Mouse (Mus musculus) kidney, adult 2 months (tissue): ENCODE results near the gene Rhbdf2. TPM values are rescaled to one million over a fixed set of nuclear protein-coding genes. Genes with fewer than 3 reads are reported as not detected.

Source experiments
- DNase-seq: peaks from one replicate; pipeline ENCODE4 v3.0.0; 2021
- H3K27ac ChIP-seq: fragments of 200-500 bp; 2 replicates; pipeline ENCODE4 v1.5.1; 2012; ENCODE audit warnings: low read depth, low read length, control low read depth, inconsistent platforms; ENCODE audit not compliant: insufficient read depth
- H3K27me3 ChIP-seq: fragments of 200-500 bp; replicated peaks from 2 replicates; pipeline ENCODE4 v1.6.1; 2012; ENCODE audit warnings: mild to moderate bottlenecking, moderate library complexity, low read length, inconsistent platforms; ENCODE audit not compliant: control insufficient read depth, insufficient read depth
- H3K36me3 ChIP-seq: fragments of 200-500 bp; 2 replicates; pipeline ENCODE4 v1.6.1; 2012; ENCODE audit warnings: mild to moderate bottlenecking, moderate library complexity, low read length, inconsistent platforms; ENCODE audit not compliant: control insufficient read depth, insufficient read depth
- H3K4me1 ChIP-seq: fragments of 200-500 bp; 2 replicates; pipeline ENCODE4 v1.6.1; 2011; ENCODE audit warnings: low read length; ENCODE audit not compliant: control insufficient read depth, insufficient read depth
- H3K4me3 ChIP-seq: fragments of 200-500 bp; 2 replicates; pipeline ENCODE4 v1.5.1; 2011; ENCODE audit warnings: mild to moderate bottlenecking, low read depth, low read length, control low read depth; ENCODE audit not compliant: insufficient read depth
- CTCF ChIP-seq: fragments of 200-500 bp; conservative IDR thresholded peaks from 2 replicates; pipeline ENCODE4 v1.5.1; 2011; ENCODE audit warnings: low read depth, mild to moderate bottlenecking, control low read depth, low read length, moderate library complexity, mixed read lengths; ENCODE audit not compliant: insufficient read depth, insufficient read length
- POLR2A ChIP-seq: fragments of 200-500 bp; IDR thresholded peaks from one replicate; pipeline ENCODE4 v1.6.1; 2011; ENCODE audit warnings: low read depth, low read length, control low read depth
- WGBS: fragments of 180-500 bp; shearing (Covaris S2); methylation state at CpG from one replicate; pipeline ENCODE4 v1.1.7; 2018; 5-methylcytosine and 5-hydroxymethylcytosine counted together
- polyA plus RNA-seq: library from polyadenylated mRNA; depleted of rRNA; stranded (reverse); fragments of >200 nt; gene quantifications from 2 replicates; pipeline ENCODE4 v1.2.3, GENCODE M21; 2012

Gene Rhbdf2
- polyA plus RNA-seq, 1 experiment: 18.0 TPM

DNA sequence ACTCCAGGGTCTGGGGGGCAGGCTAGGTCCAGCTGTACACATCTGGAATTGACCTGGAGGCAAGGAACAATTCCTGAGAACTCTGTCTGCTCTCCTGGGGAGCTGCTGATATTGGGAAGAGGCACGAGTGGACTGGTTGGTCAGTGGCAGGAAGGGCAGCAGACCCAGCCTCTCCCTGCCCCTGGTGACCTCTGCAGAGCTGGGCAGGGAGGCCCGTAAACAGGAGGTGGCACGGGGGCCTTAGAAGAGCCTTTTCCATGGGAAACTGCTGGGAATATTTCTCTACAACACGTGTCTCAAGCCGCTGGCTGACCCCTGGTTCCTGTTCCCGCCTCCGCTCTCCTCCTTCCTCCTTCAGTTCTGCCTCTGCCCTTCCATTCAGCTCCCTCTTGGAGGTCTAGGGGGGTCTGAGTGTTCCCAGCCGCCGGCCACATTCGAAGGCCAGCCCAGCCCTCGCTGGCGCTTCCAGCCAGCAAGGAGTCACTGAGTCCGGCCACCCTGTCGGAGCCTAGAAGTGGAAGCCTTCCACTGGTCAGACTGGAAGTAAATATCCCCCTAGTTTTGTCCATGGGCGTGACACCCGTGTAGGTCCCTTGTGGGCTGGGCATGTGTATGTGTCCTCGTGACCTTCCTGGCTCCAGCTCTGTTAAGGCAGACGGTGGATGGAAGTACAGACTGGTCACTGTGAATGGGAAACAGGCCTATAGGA, 21.5 kb upstream of the Rhbdf2 start:
- DNase-seq: peak; percentile 51
- no peaks in the 10 kb centered on the region for H3K36me3 ChIP-seq
- H3K27me3 ChIP-seq: no peaks in the 10 kb centered on the region
- WGBS: 52% methylated on average over 18 of the region's 18 CpGs
- TF ChIP-seq POLR2A (no peak), CTCF (no peak)
- peak overlapping the region; percentile 78 for H3K27ac ChIP-seq
- H3K4me1 ChIP-seq: no peaks in the 10 kb centered on the region
- no peak overlapping the region for H3K4me3 ChIP-seq

DNA sequence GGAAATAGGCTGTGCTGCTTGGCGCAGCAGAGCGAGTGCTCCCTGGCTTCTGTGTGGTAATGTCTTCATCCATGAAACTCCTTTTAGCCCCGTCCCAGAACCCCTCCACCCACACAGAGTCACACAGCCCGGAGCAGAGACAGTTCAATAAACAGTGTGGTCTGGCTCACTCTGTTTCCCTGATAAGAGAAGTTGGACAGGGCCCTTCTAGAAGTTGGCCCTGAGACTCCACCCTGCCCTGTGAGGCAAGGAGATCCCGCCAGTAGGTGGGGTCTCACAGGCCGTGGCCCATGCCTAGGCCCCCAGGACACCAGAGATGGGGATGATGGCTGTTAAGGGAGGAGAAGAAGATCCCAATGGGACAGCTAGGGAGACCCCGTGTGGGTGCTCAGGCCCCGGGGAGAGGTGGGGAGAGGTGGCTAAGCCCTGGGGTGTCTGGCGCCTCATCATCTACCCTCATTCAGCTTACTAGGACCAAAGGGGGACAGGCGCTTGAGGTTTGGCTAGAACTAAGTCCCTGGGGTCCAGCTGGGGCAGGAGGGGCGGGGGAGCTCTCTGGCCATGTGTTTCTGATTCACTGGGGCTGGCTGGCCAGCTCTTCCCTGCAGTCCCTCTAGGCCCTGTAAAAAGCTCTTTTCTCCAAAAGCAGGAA, 20.6 kb upstream of the Rhbdf2 start:
- H3K4me3 ChIP-seq: no peak overlapping the region
- H3K27ac ChIP-seq: 0 out of 2 replicates have a peak overlapping the region, but pooled peaks have one; percentile 12
- no peaks in the 10 kb centered on the region for H3K36me3 ChIP-seq
- no peak for DNase-seq
- 78% methylated on average over 11 of the region's 11 CpGs for WGBS
- H3K4me1 ChIP-seq: no peaks in the 10 kb centered on the region
- no peaks in the 10 kb centered on the region for H3K27me3 ChIP-seq
- TF ChIP-seq POLR2A (no peak), CTCF (no peak)

DNA sequence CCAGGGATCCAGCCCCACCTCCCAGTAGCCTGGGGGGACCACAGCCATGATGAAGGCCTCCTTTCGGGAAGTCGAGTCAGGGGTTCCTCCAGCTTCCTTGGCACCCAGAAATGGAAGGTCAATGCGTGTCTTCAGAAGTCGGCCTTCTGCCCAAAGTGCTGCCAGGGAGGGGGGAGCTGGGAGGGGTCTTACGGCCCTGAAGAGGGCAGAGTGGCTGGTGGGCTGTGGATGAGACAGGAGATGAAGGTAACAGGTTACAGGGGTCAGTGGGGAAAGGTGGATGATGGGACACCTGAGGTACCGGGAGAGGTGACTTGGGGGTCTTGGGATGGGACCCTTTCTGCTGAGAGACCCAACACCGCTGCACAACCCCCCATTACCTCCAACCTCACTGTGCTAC, 20.0 kb upstream of the Rhbdf2 start:
- TF ChIP-seq CTCF (no peak), POLR2A (no peak)
- DNase-seq: no peak
- Histone ChIP-seq H3K27me3 (no peaks in the 10 kb centered on the region), H3K4me3 (no peak overlapping the region), H3K4me1 (no peaks in the 10 kb centered on the region), H3K27ac (0 out of 2 replicates have a peak overlapping the region, but pooled peaks have one; percentile 12), H3K36me3 (no peaks in the 10 kb centered on the region)
- WGBS: 87% methylated on average over 7 of the region's 7 CpGs

DNA sequence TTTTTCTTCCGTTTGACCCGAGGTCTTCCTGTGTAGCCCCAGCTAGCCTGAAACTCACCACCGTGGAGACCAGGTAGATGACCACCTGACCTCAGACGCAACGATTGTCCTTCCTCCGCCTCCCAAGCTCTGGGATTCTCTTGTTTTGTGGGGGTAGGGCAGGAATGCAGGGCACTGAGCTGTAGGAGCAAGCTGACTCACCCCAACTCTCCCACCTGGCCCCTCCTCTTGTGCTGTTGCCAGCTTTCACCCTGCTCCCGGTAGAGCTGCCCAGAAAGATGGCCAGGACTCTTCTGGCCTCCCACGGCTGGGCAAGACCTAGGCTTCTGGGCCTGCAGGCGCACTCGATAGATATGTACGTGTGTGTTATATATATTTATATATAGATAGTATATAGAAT, 19.3 kb upstream of the Rhbdf2 start:
- no peak for TF ChIP-seq CTCF
- TF ChIP-seq POLR2A: no peak
- WGBS: 58% methylated on average over 11 of the region's 11 CpGs
- H3K27ac ChIP-seq: no peak overlapping the region
- no peaks in the 10 kb centered on the region for H3K4me1 ChIP-seq
- no peaks in the 10 kb centered on the region for H3K36me3 ChIP-seq
- DNase-seq: no peak
- no peaks in the 10 kb centered on the region for H3K27me3 ChIP-seq
- no peak overlapping the region for H3K4me3 ChIP-seq

DNA sequence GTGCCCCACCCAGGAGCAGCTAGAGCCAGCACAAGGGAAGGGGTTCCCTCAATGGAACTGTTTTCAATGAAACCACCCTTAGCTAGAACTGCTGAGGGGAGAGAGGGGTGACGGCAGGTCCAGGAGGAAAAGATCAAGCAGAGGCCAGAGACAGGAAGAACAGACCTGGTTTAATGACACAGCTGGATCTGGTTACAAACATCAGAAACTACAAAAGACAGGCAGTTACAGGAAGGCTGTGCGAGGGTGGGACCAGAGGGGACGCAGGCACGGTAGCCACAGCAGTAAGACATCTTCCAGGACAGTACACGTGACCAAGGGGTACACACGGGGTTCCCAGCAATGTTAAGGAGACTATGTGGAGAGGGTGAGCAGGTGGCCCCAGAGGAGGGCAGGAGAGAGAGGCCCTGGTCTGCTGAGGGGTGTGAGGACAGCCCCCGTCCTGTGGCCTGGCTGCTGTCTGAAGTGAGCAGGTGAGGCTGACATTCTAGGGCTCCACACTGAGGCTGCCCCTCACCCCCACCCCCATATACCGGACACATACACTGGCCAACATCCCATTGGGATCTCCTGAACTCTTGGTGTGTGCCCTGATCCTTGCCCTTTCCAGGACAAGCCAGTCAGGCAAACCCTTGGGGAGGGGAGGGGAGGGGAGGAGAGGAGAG, 18.8 kb upstream of the Rhbdf2 start:
- no peaks in the 10 kb centered on the region for H3K4me1 ChIP-seq
- no peaks in the 10 kb centered on the region for H3K27me3 ChIP-seq
- no peaks in the 10 kb centered on the region for H3K36me3 ChIP-seq
- 71% methylated on average over 8 of the region's 8 CpGs for WGBS
- H3K27ac ChIP-seq: no peak overlapping the region
- no peak overlapping the region for H3K4me3 ChIP-seq
- no peak for DNase-seq
- TF ChIP-seq POLR2A: no peak
- no peak for TF ChIP-seq CTCF

DNA sequence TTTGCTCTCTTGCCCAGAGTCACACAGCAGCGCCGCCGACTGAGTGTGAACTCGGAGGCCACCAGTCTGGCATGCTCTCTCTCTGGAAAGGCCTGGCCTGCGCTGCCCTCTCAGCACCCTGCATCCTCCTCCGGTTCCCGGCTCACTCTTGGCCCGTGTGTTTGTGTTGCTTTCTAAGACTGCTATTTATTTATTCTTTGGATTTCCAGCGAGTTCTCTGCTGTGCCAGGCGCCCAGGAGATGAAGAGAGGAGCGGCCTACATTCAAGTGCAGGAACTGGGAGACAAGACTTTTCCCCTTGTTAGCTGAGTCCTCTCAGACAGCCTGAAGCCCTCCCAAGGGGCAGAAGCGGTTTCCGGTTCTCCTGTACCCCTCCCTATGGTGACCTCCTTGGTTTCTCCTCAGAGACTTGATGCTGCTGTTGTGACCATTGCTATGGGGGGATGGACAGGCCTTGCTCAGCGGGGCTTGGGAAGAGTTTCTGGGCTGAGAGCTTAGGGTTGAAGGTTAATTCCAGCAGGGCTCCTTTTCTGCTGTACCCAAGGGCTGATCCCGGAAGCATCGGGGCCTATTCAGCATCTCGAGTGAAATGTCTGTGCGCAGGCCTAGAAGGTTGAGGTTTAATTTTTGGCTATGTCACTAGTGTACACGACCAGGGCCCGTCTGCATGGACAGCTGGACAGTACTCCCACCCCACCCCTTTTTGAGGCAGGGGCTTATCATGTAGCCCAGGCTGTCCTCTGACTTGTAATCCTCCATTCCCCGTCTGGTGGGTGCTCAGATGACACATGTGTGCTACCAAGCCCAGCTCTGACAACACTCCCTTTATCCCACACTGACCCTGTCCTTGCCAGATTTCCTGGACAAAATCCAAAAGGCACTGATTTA, 17.6 kb upstream of the Rhbdf2 start:
- DNase-seq: no peak
- Histone ChIP-seq H3K36me3 (no peaks in the 10 kb centered on the region), H3K27me3 (no peaks in the 10 kb centered on the region), H3K4me1 (no peaks in the 10 kb centered on the region), H3K4me3 (no peak overlapping the region), H3K27ac (peak overlapping the region; percentile 1; the same call in 1 of the 2 replicates)
- no peak for TF ChIP-seq CTCF
- no peak for TF ChIP-seq POLR2A
- 64% methylated on average over 21 of the region's 21 CpGs for WGBS
